Mouse (Mus musculus): ENCODE measurements around the gene Ube2u.

Ube2u gene

DNA sequence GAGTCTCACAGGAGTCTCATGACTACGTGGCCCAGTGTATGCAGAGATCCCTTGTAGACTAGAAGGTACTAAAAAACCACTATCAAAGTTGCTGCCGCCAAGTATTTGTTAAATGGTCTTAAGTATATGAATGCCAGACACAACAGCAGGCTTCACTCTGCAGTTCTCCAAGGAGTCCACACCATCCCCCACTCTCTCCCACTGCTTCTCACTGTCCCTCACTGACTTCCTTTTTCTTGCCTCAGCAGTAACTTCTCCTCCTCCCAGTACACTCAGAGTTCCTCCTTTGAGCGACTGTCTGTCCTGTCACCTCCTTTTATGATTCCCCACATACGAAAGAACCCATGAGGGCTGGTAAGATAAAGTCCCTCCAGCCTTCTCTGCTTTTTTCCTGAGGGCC is 69.3 kb downstream of the Ube2u start:
- no peak for DNase-seq (ENCODE audit: low spot score)

- no peak for DNase-seq (ENCODE audit: low spot score)
These were observed 74.6 kb downstream of the Ube2u start for GRCm38 (mm10) chr4:100553296-100553695.

DNA sequence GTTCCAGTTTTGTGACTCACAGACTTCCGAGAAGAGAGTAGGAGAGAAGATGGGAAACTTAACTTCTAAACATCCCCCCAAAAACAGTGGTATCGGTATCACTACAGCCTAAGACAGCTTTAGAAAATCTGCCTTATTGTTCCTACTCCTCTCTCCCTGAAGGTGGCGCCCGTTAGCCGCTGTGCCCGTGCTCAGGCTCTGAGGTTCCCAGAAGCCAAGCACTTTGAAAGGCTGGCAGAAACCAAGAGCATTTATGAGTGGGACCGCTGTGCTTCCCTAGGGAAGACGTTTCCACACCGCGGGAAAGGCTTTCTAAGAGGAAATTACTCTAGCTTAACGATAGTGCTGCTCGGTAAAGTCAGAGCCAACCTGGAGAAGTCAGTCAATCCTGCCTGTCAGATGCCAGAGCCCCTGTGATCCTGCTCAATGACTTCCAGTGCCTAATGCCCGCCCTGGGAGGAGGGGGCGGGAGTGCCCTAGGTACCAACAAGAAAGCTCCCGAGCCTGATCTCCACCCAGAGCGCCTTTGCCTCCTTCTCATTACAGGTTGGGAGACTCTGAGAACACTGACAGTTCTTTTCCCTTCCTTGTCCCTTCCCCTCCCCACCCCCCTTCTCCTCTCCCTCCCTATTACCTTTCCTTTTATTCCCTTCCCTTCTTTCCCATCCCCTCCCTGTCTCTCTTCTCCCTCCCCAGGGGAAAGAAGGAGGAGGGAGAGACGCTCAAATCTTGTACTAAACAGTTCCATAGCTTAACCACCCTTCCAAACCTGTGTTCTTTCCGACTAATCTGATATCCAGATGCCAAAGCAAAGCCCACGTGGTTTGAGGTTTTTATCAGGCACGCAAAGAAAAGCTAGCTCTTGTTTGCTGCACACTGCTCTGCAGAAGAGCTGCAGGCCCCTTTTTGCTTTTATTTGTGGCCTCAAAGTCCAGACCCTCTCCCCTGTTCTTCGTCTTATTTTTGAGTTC is 109.9 kb downstream of the Ube2u start:
- peak; percentile 82 for DNase-seq (ENCODE audit: low spot score)

DNA sequence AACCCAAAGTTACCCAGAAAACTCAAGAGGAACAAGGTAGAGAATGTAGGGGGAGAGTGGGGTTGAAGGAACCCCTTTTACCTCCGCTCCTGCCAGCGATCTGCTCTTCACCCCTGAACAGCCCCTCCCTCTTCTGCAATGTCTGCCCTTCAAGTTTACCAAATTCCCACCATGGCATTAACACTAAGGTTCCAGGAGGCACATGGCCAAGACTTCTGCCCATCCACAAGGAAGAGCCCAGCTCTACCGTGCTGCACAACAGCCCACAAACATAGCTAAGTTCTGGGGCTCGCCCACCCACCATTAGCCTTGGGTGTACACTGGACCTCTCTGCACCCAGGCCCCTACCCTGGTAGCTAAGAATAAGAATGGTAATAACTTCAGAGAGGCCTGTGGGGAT is 117.1 kb downstream of the Ube2u start:
- DNase-seq (ENCODE audit: low spot score) = no peak

- DNase-seq (ENCODE audit: low spot score) = peak; percentile 48
These were observed 118.0 kb downstream of the Ube2u start for GRCm38 (mm10) chr4:100596630-100597029.

- DNase-seq (ENCODE audit: low spot score) = no peak
These were observed 118.4 kb downstream of the Ube2u start for GRCm38 (mm10) chr4:100597049-100597448.

Data from testis, postnatal 10 days (tissue).